16 mouse cellular contexts compared by ENCODE assay signal in the genomic region with DNA sequence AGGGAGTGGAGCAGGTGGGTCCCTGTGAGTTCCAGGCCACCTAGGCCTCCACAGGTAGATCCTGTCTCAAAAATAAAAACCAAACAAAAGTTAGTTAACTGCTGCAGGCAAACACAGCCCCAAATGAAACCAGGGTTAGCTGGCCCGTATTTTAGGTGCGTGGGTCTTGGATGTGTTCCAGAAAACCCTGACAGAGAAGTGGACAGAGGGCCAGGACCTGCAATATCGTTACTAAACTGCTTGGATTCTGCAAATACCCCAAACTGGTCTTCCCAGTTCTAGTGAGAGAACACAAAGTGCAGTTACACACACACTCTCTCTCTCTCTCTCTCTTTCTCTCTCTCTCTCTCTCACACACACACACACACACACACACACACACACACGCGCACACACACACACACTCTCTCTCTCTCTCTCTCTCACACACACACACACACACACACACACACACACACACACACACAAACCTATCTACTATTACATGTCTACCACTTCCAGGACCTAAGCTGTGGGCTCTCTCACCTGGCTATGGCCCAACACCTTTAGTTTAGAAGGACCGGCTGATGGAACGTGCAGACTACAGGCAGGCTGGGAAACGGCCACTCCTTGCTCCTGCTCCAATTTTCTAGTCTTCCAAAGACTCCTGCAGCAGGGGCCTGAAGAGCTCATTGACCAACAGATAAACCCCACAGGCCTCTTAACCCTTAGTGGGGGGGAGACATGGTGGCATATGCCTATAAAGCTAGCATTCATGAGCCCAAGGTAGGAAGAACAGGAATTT. TPM values are rescaled to one million over a fixed set of nuclear protein-coding genes. Genes with fewer than 3 reads are reported as not detected.
DNase-seq lines count a peak whose midpoint lies in the region; ATAC-seq lines count a peak whose summit lies in the region.
"Had no signal": no experiment of that assay in that cellular context is flagged by ENCODE, and none has a peak within 500 bp of the region (broad histone marks: within the 10 kb centered on the region; RNA-seq: fewer than 3 reads in every experiment).

No protein-coding gene starts in this region.

- peaks cover 29% of the 10 kb centered on the region for H3K4me1 ChIP-seq in forebrain, embryonic 13.5 days
- H3K4me1 ChIP-seq in forebrain, embryonic 12.5 days: peaks cover 22% of the 10 kb centered on the region
- H3K4me1 ChIP-seq in kidney, embryonic 15.5 days: peaks cover 72% of the 10 kb centered on the region
- peaks cover 38% of the 10 kb centered on the region for H3K4me1 ChIP-seq in brown adipose tissue, adult 24 weeks (ENCODE audit: control insufficient read depth, insufficient read depth, insufficient read length, low read length)

- DNase-seq in kidney, adult 8-10 months: no peak
- peak; percentile 61 for DNase-seq in lung, postnatal 36 days
- no peak for DNase-seq in thymus, postnatal 25 days
- DNase-seq in cerebellum, adult 18-20 months: no peak
- DNase-seq: adrenal gland, adult 8-10 months; cerebellum, postnatal 25 days; kidney, postnatal 14 days; right cerebral cortex, postnatal 4 days had no signal

- H3K27me3 ChIP-seq in forebrain, embryonic 13.5 days: peaks cover 10% of the 10 kb centered on the region; the same call in 1 of the 2 replicates
- H3K27me3 ChIP-seq in forebrain, embryonic 12.5 days: peaks cover 7% of the 10 kb centered on the region
- H3K27me3 ChIP-seq in kidney, embryonic 15.5 days: peaks cover 3% of the 10 kb centered on the region; the same call in 1 of the 2 replicates

- H3K9ac ChIP-seq in forebrain, embryonic 13.5 days: peak overlapping the region; percentile 21; the same call in 1 of the 2 replicates
- H3K9ac ChIP-seq in forebrain, embryonic 12.5 days: no peak overlapping the region
- H3K9ac ChIP-seq in kidney, embryonic 15.5 days: no peak overlapping the region
- H3K9ac ChIP-seq: midbrain, embryonic 13.5 days; neural tube, embryonic 12.5 days had no signal

- no peak overlapping the region for H3K4me2 ChIP-seq in forebrain, embryonic 13.5 days
- no peak overlapping the region for H3K4me2 ChIP-seq in forebrain, embryonic 12.5 days
- H3K4me2 ChIP-seq in kidney, embryonic 15.5 days: no peak overlapping the region
- H3K4me2 ChIP-seq: midbrain, embryonic 13.5 days; neural tube, embryonic 12.5 days had no signal

- ATAC-seq in forebrain, embryonic 13.5 days: no peak
- no peak for ATAC-seq in forebrain, embryonic 12.5 days (ENCODE audit: low FRiP score)
- ATAC-seq in kidney, embryonic 15.5 days (replicated peaks; ENCODE audit: low FRiP score): no peak
- ATAC-seq: forebrain, embryonic 14.5 days; midbrain, embryonic 13.5 days had no signal

- no peak overlapping the region for H3K27ac ChIP-seq in forebrain, embryonic 13.5 days
- H3K27ac ChIP-seq in forebrain, embryonic 12.5 days: no peak overlapping the region
- 0 out of 2 replicates have a peak overlapping the region, but pooled peaks have one; percentile 34 for H3K27ac ChIP-seq in kidney, embryonic 15.5 days
- H3K27ac ChIP-seq in brown adipose tissue, adult 24 weeks (replicated peaks; ENCODE audit: low read depth, low read length): peak overlapping the region; percentile 79
- H3K27ac ChIP-seq: midbrain, embryonic 13.5 days; neural tube, embryonic 12.5 days had no signal

- H3K4me3 ChIP-seq in forebrain, embryonic 13.5 days: no peak overlapping the region
- no peak overlapping the region for H3K4me3 ChIP-seq in forebrain, embryonic 12.5 days (replicated peaks)
- no peak overlapping the region for H3K4me3 ChIP-seq in kidney, embryonic 15.5 days (replicated peaks)
- peak overlapping the region; percentile 25 for H3K4me3 ChIP-seq in brown adipose tissue, adult 24 weeks (ENCODE audit: insufficient read depth, low read depth, low read length)
- H3K4me3 ChIP-seq: midbrain, embryonic 13.5 days; neural tube, embryonic 12.5 days had no signal

- 73% methylated on average over 8 of the region's 8 CpGs for WGBS in forebrain, embryonic 13.5 days
- WGBS in forebrain, embryonic 12.5 days: 71% methylated on average over 8 of the region's 8 CpGs
- 62% methylated on average over 8 of the region's 8 CpGs for WGBS in kidney, embryonic 15.5 days

- H3K9me3 ChIP-seq in forebrain, embryonic 13.5 days (replicated peaks): no peaks in the 10 kb centered on the region
- H3K9me3 ChIP-seq in forebrain, embryonic 12.5 days: no peaks in the 10 kb centered on the region
- H3K9me3 ChIP-seq in kidney, embryonic 15.5 days (replicated peaks): no peaks in the 10 kb centered on the region
- H3K9me3 ChIP-seq: midbrain, embryonic 13.5 days; neural tube, embryonic 12.5 days had no signal

- no peaks in the 10 kb centered on the region for H3K36me3 ChIP-seq in forebrain, embryonic 13.5 days (ENCODE audit: poor library complexity, severe bottlenecking)
- no peaks in the 10 kb centered on the region for H3K36me3 ChIP-seq in forebrain, embryonic 12.5 days (replicated peaks)
- no peaks in the 10 kb centered on the region; the same call in 1 of the 2 replicates for H3K36me3 ChIP-seq in kidney, embryonic 15.5 days
- H3K36me3 ChIP-seq: midbrain, embryonic 13.5 days; neural tube, embryonic 12.5 days had no signal

RNA-seq across cellular contexts. Expression of gene Fhod1, which starts 3.8 kb away (rescaled TPM):
- 0.81 and 0.97 TPM in 2 replicates for polyA plus RNA-seq in forebrain, embryonic 13.5 days (2015; fragmentation: Nextera tagmentation; extraction: Ambion mirVana)
- polyA plus RNA-seq in forebrain, embryonic 12.5 days (2016; fragmentation: Nextera tagmentation; extraction: Ambion mirVana): 1.4 and 1.6 TPM in 2 replicates
- 3.5 TPM in 2 replicates for polyA plus RNA-seq in kidney, embryonic 15.5 days (2015; fragmentation: Nextera tagmentation; extraction: Ambion mirVana)
- 2.1 and 3.3 TPM in 2 replicates for polyA plus RNA-seq in brown adipose tissue, adult 24 weeks (2012; ENCODE audit: insufficient read depth, insufficient read length, missing spikeins)

RNA-seq across cellular contexts. Expression of gene Slc9a5, which starts 4.7 kb away (rescaled TPM):
- 4.6 and 5.0 TPM in 2 replicates for polyA plus RNA-seq in forebrain, embryonic 13.5 days (2015; fragmentation: Nextera tagmentation; extraction: Ambion mirVana)
- polyA plus RNA-seq in forebrain, embryonic 12.5 days (2016; fragmentation: Nextera tagmentation; extraction: Ambion mirVana): 5.6 and 6.4 TPM in 2 replicates
- polyA plus RNA-seq in kidney, embryonic 15.5 days (2015; fragmentation: Nextera tagmentation; extraction: Ambion mirVana): 2.5 and 2.9 TPM in 2 replicates
- polyA plus RNA-seq in brown adipose tissue, adult 24 weeks (2012; ENCODE audit: insufficient read depth, insufficient read length, missing spikeins): 0.24 TPM in 1 of 2 replicates, not detected in the other

RNA-seq across cellular contexts. Expression of gene Tmem208, which starts 17.8 kb away (rescaled TPM):
- polyA plus RNA-seq in forebrain, embryonic 13.5 days (2015; fragmentation: Nextera tagmentation; extraction: Ambion mirVana): 107 and 109 TPM in 2 replicates
- 87.5 and 89.7 TPM in 2 replicates for polyA plus RNA-seq in forebrain, embryonic 12.5 days (2016; fragmentation: Nextera tagmentation; extraction: Ambion mirVana)
- polyA plus RNA-seq in kidney, embryonic 15.5 days (2015; fragmentation: Nextera tagmentation; extraction: Ambion mirVana): 119 and 125 TPM in 2 replicates
- polyA plus RNA-seq in brown adipose tissue, adult 24 weeks (2012; ENCODE audit: insufficient read depth, insufficient read length, missing spikeins): 60.5 and 72.6 TPM in 2 replicates

RNA-seq across cellular contexts. Expression of gene Lrrc29, which starts 17.9 kb away (rescaled TPM):
- polyA plus RNA-seq in forebrain, embryonic 13.5 days (2015; fragmentation: Nextera tagmentation; extraction: Ambion mirVana): 0.61 and 0.94 TPM in 2 replicates
- 0.78 and 1.1 TPM in 2 replicates for polyA plus RNA-seq in forebrain, embryonic 12.5 days (2016; fragmentation: Nextera tagmentation; extraction: Ambion mirVana)
- 2.2 and 2.6 TPM in 2 replicates for polyA plus RNA-seq in kidney, embryonic 15.5 days (2015; fragmentation: Nextera tagmentation; extraction: Ambion mirVana)
- polyA plus RNA-seq in brown adipose tissue, adult 24 weeks (2012; ENCODE audit: insufficient read depth, insufficient read length, missing spikeins): 0.83 and 0.99 TPM in 2 replicates

RNA-seq across cellular contexts. Expression of gene Plekhg4, which starts 29.1 kb away (rescaled TPM):
- 0.85 and 1.1 TPM in 2 replicates for polyA plus RNA-seq in forebrain, embryonic 13.5 days (2015; fragmentation: Nextera tagmentation; extraction: Ambion mirVana)
- polyA plus RNA-seq in forebrain, embryonic 12.5 days (2016; fragmentation: Nextera tagmentation; extraction: Ambion mirVana): 1.2 TPM in 2 replicates
- polyA plus RNA-seq in kidney, embryonic 15.5 days (2015; fragmentation: Nextera tagmentation; extraction: Ambion mirVana): 0.39 and 0.50 TPM in 2 replicates
- not detected in 2 replicates for polyA plus RNA-seq in brown adipose tissue, adult 24 weeks (2012; ENCODE audit: insufficient read depth, insufficient read length, missing spikeins)
- polyA plus RNA-seq: liver, embryonic 16.5 days had no signal

Comparison
In these comparisons a context has a peak if more than half of its experiments do, and no peak if none do; other contexts are left out.
1. H3K27ac ChIP-seq: peak in kidney, embryonic 15.5 days (single experiment) and brown adipose tissue, adult 24 weeks (single experiment); none in forebrain, embryonic 13.5 days (single experiment) and forebrain, embryonic 12.5 days (single experiment).